Mouse (Mus musculus) heart, postnatal 36 days (tissue): ENCODE results near the gene Faiml. TPM values are rescaled to one million over a fixed set of nuclear protein-coding genes. Genes with fewer than 3 reads are reported as not detected.

ENCODE experiments used
- DNase-seq, 2 experiments: peaks; one replicate each; pipeline ENCODE4 v3.0.0; 2021 to 2022
- intact Hi-C: fragments of 180-260 bp; cut with DNase I; formaldehyde crosslinking; loops from one replicate; pipeline ENCODE4 v1.15.1; 2025
- total RNA-seq, 2 experiments: library from RNA; stranded (reverse); gene quantifications; 2 replicates each; pipeline ENCODE4 v1.2.3; 2021

The Faiml gene
- total RNA-seq: not detected

GRCm38 (mm10) chr9:99237139-99237538 is at the start of gene Faiml:
Gene Faiml, minus strand, starts transcription at chr9:99237239.
- no peak for DNase-seq
- intact Hi-C loops: no loop called here

GRCm38 (mm10) chr9:99258891-99259290 is 21.9 kb upstream of the Faiml start:
- no peak for DNase-seq
- intact Hi-C loops: no loop called here

GRCm38 (mm10) chr9:99256821-99257220 is 19.8 kb upstream of the Faiml start:
- no peak for DNase-seq

GRCm38 (mm10) chr9:99256206-99256605 is 19.2 kb upstream of the Faiml start:
- intact Hi-C loops: no loop called here

More at GRCm38 (mm10) chr9:99256821-99257220, 19.8 kb upstream of the Faiml start:
- intact Hi-C loops: no loop called here

GRCm38 (mm10) chr9:99253861-99254260 is 16.8 kb upstream of the Faiml start:
- intact Hi-C loops: no loop called here
- no peak for DNase-seq

More at GRCm38 (mm10) chr9:99256206-99256605, 19.2 kb upstream of the Faiml start:
- DNase-seq: no peak

GRCm38 (mm10) chr9:99248906-99249305 is 11.9 kb upstream of the Faiml start:
- DNase-seq: no peak
- intact Hi-C loops: loop anchor here (10.0 kb wide), 1 partner anchor 316 kb away; the partner anchor contains the start of gene Armc8

- intact Hi-C loops: loop anchor here (10.0 kb wide), 1 partner anchor 316 kb away; the partner anchor contains the start of gene Armc8
- DNase-seq: no peak
These were observed 11.3 kb upstream of the Faiml start for GRCm38 (mm10) chr9:99248304-99248703.

- intact Hi-C loops: loop anchor here (2.0 to 10.0 kb wide), 6 partner anchors 103 to 321 kb away; partner anchors contain the start of genes Armc8, Nme9 and Pik3cb
These were observed 6.9 kb upstream of the Faiml start for GRCm38 (mm10) chr9:99243895-99244293.

GRCm38 (mm10) chr9:99243190-99243894 is 6.3 kb upstream of the Faiml start, which contains the start of gene Cep70:
Gene Cep70, plus strand, starts transcription at chr9:99243367.
- intact Hi-C loops: loop anchor here (2.0 to 10.0 kb wide), 6 partner anchors 103 to 321 kb away; partner anchors contain the start of genes Armc8, Nme9 and Pik3cb
- DNase-seq: peak; percentile 94 to 95

More at GRCm38 (mm10) chr9:99243895-99244293, 6.9 kb upstream of the Faiml start:
- DNase-seq: no peak

GRCm38 (mm10) chr9:99242533-99243189 is 5.6 kb upstream of the Faiml start:
- intact Hi-C loops: loop anchor here (1.0 to 10.0 kb wide), 7 partner anchors 102 to 322 kb away; partner anchors contain the start of genes Armc8, Nme9 and Pik3cb
- peak in 1 of 2 experiments; percentile 7 for DNase-seq

GRCm38 (mm10) chr9:99242035-99242434 is 5.0 kb upstream of the Faiml start:
- intact Hi-C loops: loop anchor here (1.0 to 10.0 kb wide), 7 partner anchors 101 to 323 kb away; partner anchors contain the start of genes Armc8, Nme9 and Pik3cb
- DNase-seq: peak; percentile 51 to 65

- DNase-seq: no peak
- intact Hi-C loops: loop anchor here (5.0 to 10.0 kb wide), 4 partner anchors 158 to 324 kb away; partner anchors contain the start of genes Armc8 and Nme9
These were observed 3.5 kb upstream of the Faiml start for GRCm38 (mm10) chr9:99240571-99240970.

GRCm38 (mm10) chr9:99239256-99239655 is 2.2 kb upstream of the Faiml start:
- DNase-seq: no peak
- intact Hi-C loops: no loop called here

GRCm38 (mm10) chr9:99238276-99238675 is 1.2 kb upstream of the Faiml start:
- DNase-seq: no peak
- intact Hi-C loops: no loop called here

- intact Hi-C loops: no loop called here
- DNase-seq: no peak
These were observed 7.6 kb downstream of the Faiml start for GRCm38 (mm10) chr9:99229450-99229849.

GRCm38 (mm10) chr9:99224583-99224982 is 12.5 kb downstream of the Faiml start:
- intact Hi-C loops: no loop called here
- no peak for DNase-seq

GRCm38 (mm10) chr9:99221636-99222035 is 15.4 kb downstream of the Faiml start:
- no peak for DNase-seq
- intact Hi-C loops: no loop called here

GRCm38 (mm10) chr9:99217999-99218719 is 18.9 kb downstream of the Faiml start:
- intact Hi-C loops: no loop called here
- peak; percentile 8 to 13 for DNase-seq

- intact Hi-C loops: no loop called here
- no peak for DNase-seq
These were observed 20.9 kb downstream of the Faiml start for GRCm38 (mm10) chr9:99216182-99216581.

- no peak for DNase-seq
- intact Hi-C loops: no loop called here
These were observed 24.4 kb downstream of the Faiml start for GRCm38 (mm10) chr9:99212643-99213042.
